18 mouse cellular contexts compared by ENCODE assay signal in genomic region chr2:145740729-145741128, GRCm38 (mm10).
DNase-seq lines count a peak whose midpoint lies in the region; TF ChIP-seq lines count a peak whose summit lies in the region.
"Had no signal": no experiment of that assay in that cellular context is flagged by ENCODE, and none has a peak within 500 bp of the region (broad histone marks: within the 10 kb centered on the region; RNA-seq: fewer than 3 reads in every experiment).

No protein-coding gene starts in this region.

- no peaks in the 10 kb centered on the region for H3K4me1 ChIP-seq in kidney, adult 2 months (ENCODE audit: control insufficient read depth, insufficient read depth, low read length)
- no peaks in the 10 kb centered on the region for H3K4me1 ChIP-seq in small intestine, adult 2 months (ENCODE audit: control insufficient read depth, insufficient read depth, insufficient read length, low read length)
- H3K4me1 ChIP-seq: forebrain, embryonic 15.5 days; hindbrain, embryonic 15.5 days had no signal

- TF ChIP-seq POLR2A in kidney, adult 2 months (IDR thresholded peaks at IDR 0.05; ENCODE audit: low read depth, low read length), result no peak
- no peak for TF ChIP-seq POLR2A in small intestine, adult 2 months (IDR thresholded peaks at IDR 0.05; ENCODE audit: low read depth, low read length)

- no peaks in the 10 kb centered on the region for H3K36me3 ChIP-seq in kidney, adult 2 months (ENCODE audit: control insufficient read depth, insufficient read depth, low read length)
- no peaks in the 10 kb centered on the region for H3K36me3 ChIP-seq in macrophage (ENCODE audit: inconsistent target)
- H3K36me3 ChIP-seq in small intestine, adult 2 months (ENCODE audit: control insufficient read depth, insufficient read depth, low read length), result no peaks in the 10 kb centered on the region
- H3K36me3 ChIP-seq: embryonic facial prominence, embryonic 12.5 days; forebrain, embryonic 15.5 days; heart, embryonic 12.5 days; hindbrain, embryonic 15.5 days had no signal

- no peaks in the 10 kb centered on the region for H3K27me3 ChIP-seq in kidney, adult 2 months (replicated peaks; ENCODE audit: control insufficient read depth, insufficient read depth, low read length)
- H3K27me3 ChIP-seq in small intestine, adult 2 months (ENCODE audit: control insufficient read depth, insufficient read depth, low read length), result no peaks in the 10 kb centered on the region
- H3K27me3 ChIP-seq: CH12.LX; embryonic facial prominence, embryonic 12.5 days; forebrain, embryonic 15.5 days; heart, embryonic 12.5 days; hindbrain, embryonic 15.5 days; Patski had no signal

- no peak overlapping the region for H3K4me3 ChIP-seq in kidney, adult 2 months (ENCODE audit: insufficient read depth, low read depth, low read length)
- no peak overlapping the region for H3K4me3 ChIP-seq in macrophage (ENCODE audit: inconsistent target)
- H3K4me3 ChIP-seq in small intestine, adult 2 months (ENCODE audit: low read depth, low read length), result no peak overlapping the region
- H3K4me3 ChIP-seq: embryonic facial prominence, embryonic 12.5 days; forebrain, embryonic 15.5 days; heart, embryonic 12.5 days; hindbrain, embryonic 15.5 days had no signal

- DNase-seq in kidney, adult 2 months, result peak; percentile 13
- DNase-seq in kidney, postnatal 4 days, result no peak
- peak; percentile 46 for DNase-seq in lung, postnatal 25 days (ENCODE audit: low spot score)
- no peak for DNase-seq in lung, postnatal 10 days
- no peak for DNase-seq in ovary, postnatal 14 days (ENCODE audit: low spot score)
- DNase-seq in layer of hippocampus, adult 9-10 months (ENCODE audit: low spot score), result no peak
- DNase-seq: adrenal gland, postnatal 14 days; cerebellum, adult 2 months; cerebellum, postnatal 14 days; gastrocnemius, postnatal 10 days had no signal

- H3K27ac ChIP-seq in kidney, adult 2 months (ENCODE audit: insufficient read depth, low read depth, low read length), result no peak overlapping the region
- peak overlapping the region; percentile 63 for H3K27ac ChIP-seq in macrophage
- peak overlapping the region; percentile 49; the same call in 1 of the 2 replicates for H3K27ac ChIP-seq in small intestine, adult 2 months (ENCODE audit: insufficient read depth, low read depth, low read length)
- H3K27ac ChIP-seq: embryonic facial prominence, embryonic 12.5 days; forebrain, embryonic 15.5 days; hindbrain, embryonic 15.5 days had no signal

- H3K79me2 ChIP-seq in macrophage (ENCODE audit: inconsistent target), result no peaks in the 10 kb centered on the region

- WGBS in kidney, adult 2 months, result 86% methylated on average over 5 of the region's 5 CpGs
- WGBS in macrophage (ENCODE audit: missing documents), result 21% methylated on average over 5 of the region's 5 CpGs
- 81% methylated on average over 5 of the region's 5 CpGs for WGBS in small intestine, adult 2 months

- no peak for TF ChIP-seq CTCF in kidney, adult 2 months (conservative IDR thresholded peaks at IDR 0.05; ENCODE audit: insufficient read depth, insufficient read length, low read depth, low read length)
- no peak for TF ChIP-seq CTCF in small intestine, adult 2 months (IDR thresholded peaks at IDR 0.05; ENCODE audit: extremely low read depth, insufficient read length, insufficient replicate concordance, low read depth, low read length)

Comparison
In these comparisons a context has a peak if more than half of its experiments do, and no peak if none do; other contexts are left out.
1. DNase-seq: peak in kidney, adult 2 months (single experiment) and lung, postnatal 25 days (single experiment); none in kidney, postnatal 4 days (0 of 2), lung, postnatal 10 days (single experiment), ovary, postnatal 14 days (single experiment) and layer of hippocampus, adult 9-10 months (single experiment).